Mouse (Mus musculus) heart, postnatal 25 days (tissue): ENCODE results near the gene Lurap1. TPM values are rescaled to one million over a fixed set of nuclear protein-coding genes. Genes with fewer than 3 reads are reported as not detected.

Experiments
- DNase-seq: peaks from one replicate; pipeline ENCODE4 v3.0.0; 2022; ENCODE audit warnings: low spot score
- intact Hi-C: fragments of 180-260 bp; cut with DNase I; formaldehyde crosslinking; loops from one replicate; pipeline ENCODE4 v1.15.1; 2025
- total RNA-seq, 2 experiments: library from RNA; stranded (reverse); gene quantifications; 2 replicates each; pipeline ENCODE4 v1.2.3; 2021

Gene Lurap1
- total RNA-seq, 2 experiments from 2014 or later, result 3.3 to 3.9 TPM

- DNase-seq, result peak; percentile 62
- intact Hi-C loops, result no loop called here
Observed at GRCm38 (mm10) chr4:116123602-116124519, 27.3 kb downstream of the Lurap1 start, which contains the start of the genes Rad54l and Pomgnt1. Rad54l (minus strand) TSS chr4:116123690. Pomgnt1 (plus strand) TSS chr4:116123840.

DNA sequence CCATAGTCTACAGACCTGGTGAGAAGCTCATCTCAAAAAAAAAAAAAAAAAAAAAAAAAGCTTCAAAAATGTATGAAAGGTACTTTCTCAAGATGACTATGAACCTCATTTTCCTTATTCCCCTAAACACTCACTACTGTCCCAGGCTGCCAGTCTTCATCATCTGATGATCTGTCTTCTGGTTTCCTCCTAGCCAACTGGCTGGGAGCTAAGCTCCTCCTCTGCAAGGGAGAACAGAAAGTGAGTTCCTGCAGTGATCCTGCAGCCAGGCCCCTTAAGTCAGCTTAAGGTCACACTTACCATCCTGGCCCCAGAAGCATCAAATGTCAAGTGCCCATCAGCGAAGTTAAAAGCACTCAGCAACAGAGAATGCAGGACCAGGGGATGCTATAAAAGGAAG, 28.4 kb downstream of the Lurap1 start:
- intact Hi-C loops, result no loop called here
- DNase-seq, result no peak

- DNase-seq, result no peak
- intact Hi-C loops, result no loop called here
Observed at GRCm38 (mm10) chr4:116111486-116111885, 39.7 kb downstream of the Lurap1 start.

DNA sequence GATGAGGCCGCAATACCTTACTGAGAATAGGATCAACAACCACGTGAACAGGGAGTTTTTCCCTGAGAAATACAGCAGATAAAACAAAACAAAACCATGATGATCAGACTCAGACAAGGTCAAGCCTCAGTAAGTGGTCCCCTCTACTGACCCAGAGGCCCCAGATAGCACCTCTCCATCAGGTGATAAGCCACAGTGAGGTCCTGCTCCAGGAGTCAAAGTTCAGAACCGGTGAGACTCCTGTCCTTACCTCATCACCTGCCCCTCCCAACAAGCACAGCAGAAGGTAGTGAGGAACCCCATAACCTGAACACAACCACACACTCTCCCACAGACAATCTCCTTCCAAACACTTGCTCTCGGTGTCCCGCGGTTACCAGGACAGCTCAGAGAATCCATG, 40.4 kb downstream of the Lurap1 start:
- intact Hi-C loops, result no loop called here
- DNase-seq, result no peak

DNA sequence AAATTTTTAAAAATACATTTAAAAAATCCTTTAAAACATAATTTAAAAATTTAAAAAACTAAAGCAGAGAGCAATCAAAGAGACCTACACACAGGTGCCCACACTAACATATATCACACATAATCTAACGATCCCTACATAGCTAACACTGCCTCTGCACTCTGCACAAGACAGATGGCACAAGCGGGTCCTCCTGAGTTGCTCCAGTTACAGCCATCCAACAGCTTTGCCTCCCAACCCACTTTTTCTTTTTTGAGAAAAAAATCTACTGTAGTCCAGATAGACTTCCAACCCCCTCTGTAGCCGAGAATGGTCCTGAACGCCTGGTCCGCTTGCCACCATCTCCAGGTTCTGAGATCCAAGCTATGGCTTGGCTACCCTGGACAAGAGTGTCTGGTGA, 45.9 kb downstream of the Lurap1 start:
- intact Hi-C loops, result no loop called here
- no peak for DNase-seq

DNA sequence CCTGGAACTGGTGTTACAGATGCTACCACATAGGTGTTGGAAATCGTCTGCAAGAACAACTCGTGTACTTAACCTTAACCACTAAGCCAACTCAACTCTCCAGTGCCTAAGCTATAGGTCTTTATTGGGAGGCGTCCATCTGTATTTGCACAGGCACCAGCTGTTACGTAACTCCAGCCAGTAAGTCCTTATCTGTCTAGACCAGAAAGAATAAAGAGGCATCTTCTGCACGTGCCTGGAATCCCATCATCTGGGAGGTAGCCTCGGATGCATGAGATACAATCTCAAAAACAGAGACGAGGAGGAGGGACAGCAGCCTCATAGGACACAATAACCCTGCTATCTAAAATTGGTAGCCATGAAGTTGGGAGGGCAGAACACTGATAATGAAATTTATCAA, 50.2 kb downstream of the Lurap1 start:
- intact Hi-C loops, result no loop called here
- DNase-seq, result no peak

GRCm38 (mm10) chr4:116097211-116097610, 53.9 kb downstream of the Lurap1 start:
- intact Hi-C loops, result no loop called here
- DNase-seq, result no peak

DNA sequence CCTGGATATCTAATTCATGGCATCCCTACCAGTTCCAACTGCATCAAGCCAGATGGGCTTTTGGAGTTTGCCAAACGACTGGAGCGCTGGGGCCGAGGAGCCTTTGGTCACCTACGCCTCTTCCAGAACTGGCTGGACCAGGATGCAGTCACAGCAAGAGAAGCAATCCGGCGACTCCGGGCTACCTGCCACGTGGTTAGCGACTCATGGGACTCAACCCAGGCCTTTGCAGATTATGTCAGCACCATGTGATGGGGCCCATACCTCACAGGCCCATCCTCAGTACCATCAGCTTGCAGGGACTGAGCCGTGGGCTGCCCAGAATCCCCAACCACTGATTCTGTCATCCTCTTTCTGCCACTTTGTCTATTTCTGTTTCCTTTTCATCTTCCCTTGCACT, 54.8 kb downstream of the Lurap1 start:
- intact Hi-C loops, result no loop called here
- DNase-seq, result no peak

GRCm38 (mm10) chr4:116088510-116089249, 62.5 kb downstream of the Lurap1 start:
- intact Hi-C loops, result no loop called here

More at GRCm38 (mm10) chr4:116088510-116089249, 62.5 kb downstream of the Lurap1 start:
- DNase-seq, result no peak

Other genes starting within 250 kb of the Lurap1 start
- gene Dmbx1, start 211.4 kb downstream of the Lurap1 start, total RNA-seq, result not detected
- gene Faah, start 133.4 kb downstream of the Lurap1 start, total RNA-seq, result under 1 TPM; 0.13 to 0.17 TPM
- 10 to 100 TPM; 24.5 to 27.9 TPM for gene Nsun4, start 97.5 kb downstream of the Lurap1 start, total RNA-seq
- gene Uqcrh, start 76.3 kb downstream of the Lurap1 start, total RNA-seq, result 1,000 to 10,000 TPM; 1,988 to 2,066 TPM
- gene Lrrc41, start 76.1 kb downstream of the Lurap1 start, total RNA-seq, result 10 to 100 TPM; 24.6 to 29.4 TPM
- under 1 TPM; 0.29 to 0.53 TPM for gene Rad54l, start 27.6 kb downstream of the Lurap1 start, total RNA-seq
- gene Pomgnt1, start 27.5 kb downstream of the Lurap1 start, total RNA-seq, result 10 to 100 TPM; 61.8 to 62.7 TPM
- not detected for gene Tspan1, start 16.3 kb upstream of the Lurap1 start, total RNA-seq
- not detected for gene 1700042G07Rik, start 22.0 kb upstream of the Lurap1 start, total RNA-seq
- under 1 TPM in 1 of 2 experiments, not detected in 1; 0.39 TPM for gene Gm49337, start 22.0 kb upstream of the Lurap1 start, total RNA-seq
- 10 to 100 TPM; 12.9 to 13.1 TPM for gene Pik3r3, start 70.3 kb upstream of the Lurap1 start, total RNA-seq